Mouse (Mus musculus): Measurements from ENCODE around the gene Fgl2. TPM values are rescaled to one million over a fixed set of nuclear protein-coding genes. Genes with fewer than 3 reads are reported as not detected.

Fgl2 gene
- polyA plus RNA-seq, 1 experiment from 2014 or later = 5.6 TPM

DNA sequence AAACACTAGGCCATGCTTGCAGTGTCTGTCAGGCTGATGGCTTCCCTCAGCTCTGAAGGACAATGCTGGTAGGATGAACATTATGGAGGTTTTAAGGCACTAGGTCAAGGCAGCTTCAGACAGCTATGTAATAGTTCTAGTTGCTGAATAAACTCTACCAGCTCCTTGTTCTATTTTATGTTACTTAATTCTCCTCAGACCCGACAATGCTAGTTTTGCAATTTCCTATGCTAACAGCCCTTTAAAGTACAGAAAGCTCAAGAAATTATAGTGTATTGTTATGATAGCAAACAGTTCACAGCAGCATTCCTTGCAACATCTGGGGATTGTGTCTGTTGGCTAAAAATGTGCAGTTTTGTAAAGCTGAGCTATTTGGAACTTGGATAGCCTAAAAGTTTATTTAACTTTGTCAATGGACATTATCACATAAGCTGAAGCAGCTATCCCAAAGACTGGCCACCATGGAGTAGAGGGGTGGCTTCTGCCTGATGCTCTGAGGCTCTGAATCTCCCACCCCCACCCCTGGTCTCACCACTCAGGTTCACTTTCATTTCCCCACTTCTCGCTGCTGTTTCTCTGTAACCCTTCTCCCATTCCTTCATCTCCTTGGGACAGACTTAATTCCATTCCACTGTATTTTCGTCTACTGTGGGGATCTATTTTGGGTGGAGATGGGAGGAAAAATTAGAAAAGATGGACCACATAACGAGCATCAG lies 5.9 kb upstream of the Fgl2 start:
- 76% methylated on average over 4 of the region's 4 CpGs for WGBS
- Histone ChIP-seq H3K4me1 (no peaks in the 10 kb centered on the region), H3K9ac (replicated peaks) (no peak overlapping the region)

DNA sequence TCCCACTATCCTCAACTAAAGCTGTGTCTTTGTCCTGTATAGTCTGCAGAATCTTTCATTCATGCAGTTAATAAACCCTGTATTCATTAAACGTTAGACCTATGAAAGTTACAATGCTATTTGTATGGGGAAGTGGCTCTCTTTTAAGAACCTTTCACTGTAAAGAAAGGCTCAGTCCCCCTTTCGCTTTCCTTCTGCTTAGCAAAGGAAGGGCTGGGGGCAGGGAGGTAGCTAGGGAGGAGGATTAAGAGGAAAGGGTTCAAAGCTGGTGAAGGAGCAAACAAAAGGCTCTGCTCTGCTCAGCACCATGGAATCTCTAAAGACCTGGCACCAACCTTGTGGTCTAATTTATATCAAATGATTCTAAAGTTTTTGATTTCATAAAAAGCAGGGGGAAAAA lies 4.9 kb upstream of the Fgl2 start:
- H3K4me3 ChIP-seq (replicated peaks) = no peak overlapping the region
- no peaks in the 10 kb centered on the region for H3K9me3 ChIP-seq (replicated peaks)
- no peak overlapping the region for H3K4me2 ChIP-seq
- ATAC-seq (ENCODE audit: low FRiP score) = no peak
- WGBS = 47% methylated on average over 2 of the region's 2 CpGs
- H3K27me3 ChIP-seq (replicated peaks) = no peaks in the 10 kb centered on the region; the same call in 1 of the 2 replicates
- H3K27ac ChIP-seq (replicated peaks) = no peak overlapping the region
- no peak overlapping the region for H3K9ac ChIP-seq (replicated peaks)
- H3K36me3 ChIP-seq = no peaks in the 10 kb centered on the region
- peaks cover 7% of the 10 kb centered on the region for H3K4me1 ChIP-seq

More for the DNA sequence above, 5.9 kb upstream of the Fgl2 start:
- H3K27ac ChIP-seq (replicated peaks) = no peak overlapping the region
- no peak overlapping the region for H3K4me2 ChIP-seq
- H3K27me3 ChIP-seq (replicated peaks) = no peaks in the 10 kb centered on the region; the same call in 1 of the 2 replicates
- no peak for ATAC-seq (ENCODE audit: low FRiP score)
- no peaks in the 10 kb centered on the region for H3K9me3 ChIP-seq (replicated peaks)
- no peaks in the 10 kb centered on the region for H3K36me3 ChIP-seq
- no peak overlapping the region for H3K4me3 ChIP-seq (replicated peaks)

DNA sequence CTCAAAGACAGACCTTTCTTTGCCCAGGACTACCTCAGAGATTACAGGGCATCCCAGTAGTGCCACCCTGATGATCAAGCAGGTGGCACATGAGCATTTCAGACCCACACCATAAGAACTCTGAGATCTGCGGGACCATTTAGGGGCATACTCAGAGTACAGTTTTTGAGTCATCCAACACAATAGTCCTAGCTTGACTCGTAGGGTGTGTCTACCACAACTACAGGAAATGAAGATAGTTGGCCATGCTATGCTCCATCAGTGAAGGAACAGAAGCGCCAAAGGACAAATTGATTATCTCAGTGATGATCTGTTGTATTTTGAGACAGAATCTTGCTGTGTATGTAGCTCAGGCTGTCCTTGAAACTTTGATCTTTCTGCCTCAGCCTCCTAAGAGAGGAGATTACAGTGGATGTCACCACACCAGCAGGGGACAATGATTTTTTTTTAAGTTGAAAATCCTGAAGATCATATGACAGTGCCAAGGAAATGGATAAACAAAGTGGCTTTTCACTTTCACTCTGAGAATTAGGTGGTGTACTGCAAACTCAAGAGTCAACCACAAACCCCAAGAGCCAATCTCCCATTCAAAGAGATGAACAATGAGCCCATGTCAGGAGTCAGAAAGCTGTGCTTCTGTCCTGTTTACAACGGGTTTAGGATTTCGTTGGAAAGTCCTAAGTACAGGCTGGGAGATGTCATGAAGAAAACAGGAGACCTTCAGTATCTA lies 2.1 kb upstream of the Fgl2 start:
- H3K27me3 ChIP-seq (replicated peaks) = no peaks in the 10 kb centered on the region; the same call in 1 of the 2 replicates
- 89% methylated on average over 5 of the region's 5 CpGs for WGBS
- H3K4me2 ChIP-seq = no peak overlapping the region
- no peaks in the 10 kb centered on the region for H3K36me3 ChIP-seq
- no peak for ATAC-seq (ENCODE audit: low FRiP score)
- no peak overlapping the region for H3K9ac ChIP-seq (replicated peaks)
- H3K4me3 ChIP-seq (replicated peaks) = no peak overlapping the region
- H3K27ac ChIP-seq (replicated peaks) = no peak overlapping the region
- H3K9me3 ChIP-seq (replicated peaks) = no peaks in the 10 kb centered on the region
- peaks cover 11% of the 10 kb centered on the region for H3K4me1 ChIP-seq

DNA sequence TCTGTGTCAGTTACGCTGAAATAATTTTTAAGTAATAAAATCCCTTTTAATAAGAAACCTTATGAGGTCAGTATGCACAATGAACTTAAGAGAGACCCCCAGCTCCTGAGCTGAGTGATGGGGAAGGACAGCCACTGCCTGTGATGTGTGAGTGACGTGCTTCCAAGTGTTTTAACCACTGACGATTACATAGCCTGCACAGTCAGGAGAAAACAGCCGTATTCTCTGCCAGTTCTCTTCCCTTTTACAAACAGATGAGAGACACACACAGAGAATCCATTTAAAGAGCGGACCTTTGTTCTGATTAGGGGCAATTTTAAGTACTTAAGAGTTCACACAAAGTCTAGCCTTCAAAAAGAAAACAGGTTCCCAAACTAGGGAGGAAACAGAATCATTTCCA lies 522 bp upstream of the Fgl2 start:
- Histone ChIP-seq H3K9me3 (replicated peaks) (no peaks in the 10 kb centered on the region), H3K4me1 (peaks cover 11% of the 10 kb centered on the region), H3K4me3 (replicated peaks) (peak overlapping the region; percentile 50), H3K27ac (replicated peaks) (no peak overlapping the region), H3K27me3 (replicated peaks) (no peaks in the 10 kb centered on the region; the same call in 1 of the 2 replicates), H3K9ac (replicated peaks) (peak overlapping the region; percentile 64; the same call in 1 of the 2 replicates), H3K4me2 (peak overlapping the region; percentile 97), H3K36me3 (no peaks in the 10 kb centered on the region)
- ATAC-seq (ENCODE audit: low FRiP score) = peak; percentile 77
- WGBS = 31% methylated on average over 5 of the region's 5 CpGs

DNA sequence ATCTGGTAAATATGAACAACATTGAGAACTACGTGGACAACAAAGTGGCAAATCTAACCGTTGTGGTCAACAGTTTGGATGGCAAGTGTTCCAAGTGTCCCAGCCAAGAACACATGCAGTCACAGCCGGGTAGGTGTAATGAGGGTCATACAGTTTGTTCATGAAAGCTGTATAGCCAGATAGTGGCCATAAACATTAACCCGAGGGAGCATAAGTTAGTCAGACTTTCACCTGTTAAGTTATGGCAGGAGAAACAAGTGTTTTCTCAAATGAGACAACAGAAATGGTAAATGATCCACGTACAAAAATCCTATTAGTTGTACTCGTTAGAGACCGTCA lies 707 bp downstream of the Fgl2 start:
- no peak for ATAC-seq (ENCODE audit: low FRiP score)
- Histone ChIP-seq H3K27me3 (replicated peaks) (no peaks in the 10 kb centered on the region; the same call in 1 of the 2 replicates), H3K9ac (replicated peaks) (no peak overlapping the region), H3K27ac (replicated peaks) (no peak overlapping the region), H3K4me2 (peak overlapping the region; percentile 97), H3K4me1 (peaks cover 11% of the 10 kb centered on the region), H3K4me3 (replicated peaks) (peak overlapping the region; percentile 50), H3K36me3 (no peaks in the 10 kb centered on the region), H3K9me3 (replicated peaks) (no peaks in the 10 kb centered on the region)
- 63% methylated on average over 7 of the region's 7 CpGs for WGBS

DNA sequence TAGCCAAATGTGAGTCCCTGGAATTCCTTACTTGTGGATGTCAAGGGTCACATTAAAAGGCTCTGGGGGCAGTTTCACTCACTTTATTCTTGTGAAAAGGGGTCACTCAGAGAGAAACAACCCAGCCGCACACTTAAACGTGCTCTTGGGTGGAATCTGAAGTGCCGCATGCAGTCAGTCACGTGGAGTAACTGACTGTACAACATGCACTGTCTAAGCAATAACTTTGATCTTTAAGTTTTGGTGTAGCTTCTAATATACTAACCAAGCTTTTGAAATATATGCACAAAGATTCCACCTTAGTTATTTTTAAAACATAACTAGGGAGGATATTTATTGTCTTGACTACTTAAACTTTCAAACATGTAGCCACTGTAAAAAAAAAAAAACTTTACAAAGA lies 4.5 kb downstream of the Fgl2 start:
- H3K4me1 ChIP-seq = peaks cover 10% of the 10 kb centered on the region
- no peak overlapping the region for H3K27ac ChIP-seq (replicated peaks)
- no peak overlapping the region for H3K4me2 ChIP-seq
- no peaks in the 10 kb centered on the region for H3K27me3 ChIP-seq (replicated peaks)
- H3K9me3 ChIP-seq (replicated peaks) = no peaks in the 10 kb centered on the region
- H3K36me3 ChIP-seq = no peaks in the 10 kb centered on the region
- no peak overlapping the region for H3K4me3 ChIP-seq (replicated peaks)
- no peak for ATAC-seq (ENCODE audit: low FRiP score)
- no peak overlapping the region for H3K9ac ChIP-seq (replicated peaks)
- WGBS = 75% methylated on average over 4 of the region's 4 CpGs

DNA sequence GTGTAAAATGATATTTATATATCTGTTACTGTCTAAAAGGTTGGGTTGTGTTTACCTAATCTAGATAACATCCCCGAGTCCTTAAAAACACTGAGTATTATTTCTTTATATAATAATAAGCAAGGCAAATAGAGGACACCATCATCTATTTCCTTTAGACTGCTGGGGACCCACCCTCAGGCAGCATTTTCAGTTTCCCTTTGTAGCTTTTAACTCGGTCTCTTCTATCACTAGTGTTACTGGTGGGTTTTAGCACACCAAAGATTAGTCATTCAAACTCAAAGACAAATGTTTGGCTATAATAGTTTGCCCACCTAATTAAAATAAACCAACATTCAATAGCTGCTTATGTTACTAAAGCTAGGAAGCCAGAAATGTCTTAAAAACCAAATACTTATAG lies 6.0 kb downstream of the Fgl2 start:
- H3K4me3 ChIP-seq (replicated peaks) = no peak overlapping the region
- no peak overlapping the region for H3K27ac ChIP-seq (replicated peaks)
- no peak overlapping the region for H3K9ac ChIP-seq (replicated peaks)
- no peaks in the 10 kb centered on the region for H3K9me3 ChIP-seq (replicated peaks)
- ATAC-seq (ENCODE audit: low FRiP score) = no peak
- 89% methylated on average over 2 of the region's 2 CpGs for WGBS
- H3K27me3 ChIP-seq (replicated peaks) = no peaks in the 10 kb centered on the region
- no peaks in the 10 kb centered on the region for H3K4me1 ChIP-seq
- no peak overlapping the region for H3K4me2 ChIP-seq
- H3K36me3 ChIP-seq = no peaks in the 10 kb centered on the region

DNA sequence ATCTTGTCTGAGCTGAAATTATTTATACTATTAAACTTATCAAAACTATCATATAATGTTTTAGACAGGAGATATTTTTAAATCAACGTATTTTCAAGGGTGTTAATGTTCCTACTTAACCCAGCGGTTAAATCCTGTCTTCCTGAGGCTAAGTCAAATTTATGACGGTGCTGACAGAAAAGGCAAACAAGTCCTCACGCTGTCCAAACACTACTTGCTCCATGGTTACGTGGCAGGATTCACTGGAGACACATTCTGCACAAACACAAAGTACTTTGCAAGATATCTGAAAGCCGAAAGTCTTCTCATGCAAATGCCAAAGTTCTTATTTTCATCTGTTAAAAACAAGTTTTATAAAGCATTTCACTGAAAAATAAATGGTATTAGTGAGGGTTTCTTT lies 9.5 kb downstream of the Fgl2 start:
- H3K4me2 ChIP-seq = no peak overlapping the region
- H3K4me3 ChIP-seq (replicated peaks) = no peak overlapping the region
- H3K36me3 ChIP-seq = no peaks in the 10 kb centered on the region
- no peak overlapping the region for H3K9ac ChIP-seq (replicated peaks)
- no peak overlapping the region for H3K27ac ChIP-seq (replicated peaks)
- no peak for ATAC-seq (ENCODE audit: low FRiP score)
- H3K4me1 ChIP-seq = no peaks in the 10 kb centered on the region
- H3K9me3 ChIP-seq (replicated peaks) = no peaks in the 10 kb centered on the region
- no peaks in the 10 kb centered on the region for H3K27me3 ChIP-seq (replicated peaks)
- 40% methylated on average over 6 of the region's 6 CpGs for WGBS

DNA sequence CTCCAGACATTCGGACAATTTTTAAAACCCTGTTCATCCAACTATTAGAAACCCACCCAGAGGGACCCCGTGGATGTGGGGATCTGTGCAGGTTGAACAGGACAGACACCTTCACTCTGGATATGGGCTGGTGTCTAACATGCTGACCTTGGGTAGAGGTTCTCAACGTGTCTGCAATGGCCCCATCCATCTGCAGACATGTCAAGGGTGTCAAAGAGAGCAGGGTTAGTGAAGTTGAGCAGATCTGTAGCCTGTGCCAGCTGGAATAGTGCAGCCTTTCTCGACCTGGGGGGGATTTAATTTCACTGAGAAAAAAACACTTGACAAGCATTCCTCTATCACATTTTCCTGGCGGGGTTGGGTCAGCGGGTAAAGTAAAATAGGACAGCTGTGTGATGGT lies 10.2 kb downstream of the Fgl2 start:
- Histone ChIP-seq H3K27me3 (replicated peaks) (no peaks in the 10 kb centered on the region), H3K9me3 (replicated peaks) (no peaks in the 10 kb centered on the region), H3K4me1 (no peaks in the 10 kb centered on the region), H3K4me3 (replicated peaks) (no peak overlapping the region), H3K27ac (replicated peaks) (no peak overlapping the region), H3K36me3 (no peaks in the 10 kb centered on the region), H3K9ac (replicated peaks) (no peak overlapping the region), H3K4me2 (no peak overlapping the region)
- no peak for ATAC-seq (ENCODE audit: low FRiP score)
- WGBS = 72% methylated on average over 6 of the region's 6 CpGs

DNA sequence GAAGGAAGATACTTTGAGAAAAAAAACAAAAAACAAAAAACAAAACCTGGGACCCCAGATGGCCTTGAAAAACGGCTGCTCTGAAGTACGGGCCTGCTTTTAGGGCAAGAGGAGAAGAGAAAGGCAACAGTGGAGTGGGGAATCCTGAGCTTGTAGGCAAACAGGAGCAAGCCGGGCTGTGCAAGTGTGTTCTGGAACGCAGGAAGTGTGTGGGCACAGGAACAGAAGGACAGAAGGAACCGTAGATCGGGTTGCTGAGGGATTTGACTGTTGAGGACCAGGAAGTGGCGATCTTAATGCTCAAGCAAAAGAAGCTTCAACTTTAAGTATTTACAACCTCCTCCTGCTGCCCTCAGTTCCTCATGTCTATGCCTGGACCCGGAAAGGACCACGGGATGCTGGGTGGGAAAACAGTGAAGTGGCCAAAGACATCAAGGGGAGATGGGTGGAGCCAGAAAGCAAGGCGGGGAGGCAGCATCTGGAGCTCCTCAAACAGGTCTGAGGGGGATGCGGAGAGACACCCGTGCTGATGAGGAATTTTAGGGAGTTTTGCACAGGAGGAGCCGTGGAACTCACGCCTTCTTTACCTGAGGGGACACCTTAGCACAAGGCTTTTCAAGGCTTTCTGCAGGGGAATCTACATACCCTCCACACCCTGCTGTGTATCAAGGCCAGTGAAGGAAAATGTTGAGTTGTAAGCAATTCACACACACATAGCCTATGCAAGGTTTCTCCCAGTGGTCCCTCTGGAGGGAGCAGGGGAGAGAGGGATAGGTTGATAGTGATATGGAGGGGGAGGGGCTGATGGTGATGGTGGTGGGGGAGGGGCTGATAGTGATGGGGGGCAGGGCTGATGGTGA lies 11.2 kb downstream of the Fgl2 start:
- no peaks in the 10 kb centered on the region for H3K27me3 ChIP-seq (replicated peaks)
- no peaks in the 10 kb centered on the region for H3K9me3 ChIP-seq (replicated peaks)
- no peaks in the 10 kb centered on the region for H3K36me3 ChIP-seq
- no peak overlapping the region for H3K9ac ChIP-seq (replicated peaks)
- no peak overlapping the region for H3K27ac ChIP-seq (replicated peaks)
- no peak overlapping the region for H3K4me2 ChIP-seq
- no peaks in the 10 kb centered on the region for H3K4me1 ChIP-seq
- 51% methylated on average over 14 of the region's 14 CpGs for WGBS
- no peak overlapping the region for H3K4me3 ChIP-seq (replicated peaks)
- ATAC-seq (ENCODE audit: low FRiP score) = no peak

DNA sequence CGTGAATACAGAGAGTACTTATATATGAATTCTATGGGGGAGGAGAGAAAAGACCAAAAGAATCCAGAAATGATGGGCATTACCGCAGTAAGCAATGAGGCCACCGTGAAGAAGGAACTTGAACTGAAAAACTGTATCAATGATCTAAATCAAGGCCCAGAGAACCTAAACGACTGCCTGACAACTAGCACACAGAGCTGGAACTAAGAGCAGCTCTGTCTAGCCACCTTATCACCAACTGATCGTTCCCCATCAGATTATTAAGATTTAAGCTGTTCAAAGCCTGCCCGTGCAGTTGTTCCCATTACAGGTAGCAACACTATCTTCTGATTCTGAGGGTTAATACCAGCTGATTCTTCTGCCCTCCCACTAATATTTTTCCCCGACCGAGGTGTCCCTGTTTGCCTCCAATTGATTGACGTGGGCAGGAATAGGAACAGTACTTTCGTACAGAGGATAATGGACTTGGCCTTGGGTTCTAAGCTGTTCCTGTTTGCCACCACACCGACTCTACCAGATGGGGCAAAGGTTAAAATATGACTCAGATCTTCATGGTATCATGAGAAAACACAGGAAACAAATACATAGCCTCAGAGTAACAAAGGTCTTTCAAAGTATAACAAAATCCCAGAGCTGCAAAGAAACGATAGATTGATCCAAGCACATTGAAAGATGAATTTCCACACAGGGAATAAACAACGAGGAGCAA lies 12.0 kb downstream of the Fgl2 start:
- no peak overlapping the region for H3K4me2 ChIP-seq
- 83% methylated on average over 13 of the region's 13 CpGs for WGBS
- no peak overlapping the region for H3K9ac ChIP-seq (replicated peaks)
- H3K9me3 ChIP-seq (replicated peaks) = no peaks in the 10 kb centered on the region
- H3K36me3 ChIP-seq = no peaks in the 10 kb centered on the region
- no peak overlapping the region for H3K4me3 ChIP-seq (replicated peaks)
- H3K27ac ChIP-seq (replicated peaks) = no peak overlapping the region
- H3K4me1 ChIP-seq = no peaks in the 10 kb centered on the region
- H3K27me3 ChIP-seq (replicated peaks) = no peaks in the 10 kb centered on the region
- no peak for ATAC-seq (ENCODE audit: low FRiP score)
